Mouse (Mus musculus): ENCODE data around the gene Ryr2.

- TF ChIP-seq ZC3H11A (IDR thresholded peaks at IDR 0.05; ENCODE audit: borderline replicate concordance, low read depth, low read length) (peak; percentile 69; the same call in 1 of the 2 replicates), CHD2 (IDR thresholded peaks at IDR 0.05; ENCODE audit: low read depth, low read length) (no peak), MAFK (IDR thresholded peaks at IDR 0.05; ENCODE audit: insufficient read depth, low read depth, low read length) (no peak), HCFC1 (IDR thresholded peaks at IDR 0.05; ENCODE audit: borderline replicate concordance, insufficient read depth, low read length) (no peak), ZNF384 (IDR thresholded peaks at IDR 0.05; ENCODE audit: low read depth, low read length) (no peak)
These were observed 281.1 kb downstream of the Ryr2 start for GRCm38 (mm10) chr13:11825563-11826226.
